Mouse (Mus musculus) lung, postnatal 0 days (tissue): Measurements from ENCODE around the gene Fkbp14. TPM values are rescaled to one million over a fixed set of nuclear protein-coding genes. Genes with fewer than 3 reads are reported as not detected.
A peak's percentile ranks its signal among the peaks of the same experiment; 100 is the strongest.

Experiments used
- ATAC-seq: fragments of 200-750 bp; cut with Nextera tagmentation; 2 replicates; pipeline ENCODE4 v1.8.0; 2017; ENCODE audit warnings: moderate library complexity
- DNase-seq: peaks from one replicate; pipeline ENCODE4 v3.0.0-alpha.2; 2016; ENCODE audit warnings: low spot score
- H3K27ac ChIP-seq: fragments of 300-500 bp; sonication (generic); 2 replicates; pipeline ENCODE4 v1.5.1; 2014; ENCODE audit warnings: antibody characterized with exemption, mild to moderate bottlenecking, low read length, mixed read lengths
- H3K27me3 ChIP-seq: fragments of 300-500 bp; sonication (generic); replicated peaks from 2 replicates; pipeline ENCODE4 v1.6.1; 2014; ENCODE audit warnings: low read length, mixed read lengths; ENCODE audit not compliant: insufficient read depth
- H3K36me3 ChIP-seq: fragments of 300-500 bp; sonication (generic); 2 replicates; pipeline ENCODE4 v1.6.1; 2014; ENCODE audit warnings: low read length, mixed read lengths; ENCODE audit not compliant: insufficient read depth
- H3K4me1 ChIP-seq: fragments of 300-500 bp; sonication (generic); 2 replicates; pipeline ENCODE4 v1.6.1; 2014; ENCODE audit warnings: antibody characterized with exemption, low read depth, low read length, mixed read lengths; ENCODE audit not compliant: insufficient read depth
- H3K4me2 ChIP-seq: fragments of 300-500 bp; sonication (generic); replicated peaks from 2 replicates; pipeline ENCODE4 v1.6.1; 2014; ENCODE audit warnings: low read depth, mild to moderate bottlenecking, low read length, moderate library complexity, mixed read lengths
- H3K4me3 ChIP-seq: fragments of 300-500 bp; sonication (generic); 2 replicates; pipeline ENCODE4 v1.5.1; 2014; ENCODE audit warnings: low read depth, low read length
- H3K9ac ChIP-seq: fragments of 300-500 bp; sonication (generic); replicated peaks from 2 replicates; pipeline ENCODE4 v1.6.1; 2014; ENCODE audit warnings: low read depth, mild to moderate bottlenecking
- H3K9me3 ChIP-seq: fragments of 300-500 bp; sonication (generic); 2 replicates; pipeline ENCODE4 v1.6.1; 2016; ENCODE audit warnings: low read length, mixed read lengths
- CTCF ChIP-seq: IDR thresholded peaks from 2 replicates; pipeline ENCODE4 v1.5.1; 2016; ENCODE audit warnings: antibody characterized with exemption, mild to moderate bottlenecking
- EP300 ChIP-seq: IDR thresholded peaks from 2 replicates; pipeline ENCODE4 v1.6.1; 2016; ENCODE audit warnings: antibody characterized with exemption, mild to moderate bottlenecking, control low read depth
- WGBS: fragments of 180-500 bp; shearing (Covaris S2); extraction: QIAGEN DNeasy Blood & Tissue Kit; methylation state at CpG from one replicate; pipeline ENCODE4 v1.1.7; 2014; 5-methylcytosine and 5-hydroxymethylcytosine counted together
- polyA plus RNA-seq: library from polyadenylated mRNA; unstranded; fragments of >200 nt; fragmentation: Nextera tagmentation; extraction: Ambion mirVana; gene quantifications from 2 replicates; pipeline ENCODE4 v1.2.1, GENCODE M21; 2015

The Fkbp14 gene
- polyA plus RNA-seq, 1 experiment from 2014 or later: 16.1 TPM

- Histone ChIP-seq H3K4me3 (no peak overlapping the region), H3K4me2 (no peak overlapping the region), H3K27me3 (no peaks in the 10 kb centered on the region), H3K9ac (no peak overlapping the region), H3K27ac (no peak overlapping the region), H3K9me3 (no peaks in the 10 kb centered on the region), H3K36me3 (no peaks in the 10 kb centered on the region), H3K4me1 (peaks cover 5% of the 10 kb centered on the region; the same call in 1 of the 2 replicates)
- ATAC-seq (no peak), DNase-seq (no peak)
- 65% methylated on average over 5 of the region's 5 CpGs for WGBS
- TF ChIP-seq CTCF: no peak
Measured at GRCm38 (mm10) chr6:54600681-54601347, 3.7 kb upstream of the Fkbp14 start.

DNA sequence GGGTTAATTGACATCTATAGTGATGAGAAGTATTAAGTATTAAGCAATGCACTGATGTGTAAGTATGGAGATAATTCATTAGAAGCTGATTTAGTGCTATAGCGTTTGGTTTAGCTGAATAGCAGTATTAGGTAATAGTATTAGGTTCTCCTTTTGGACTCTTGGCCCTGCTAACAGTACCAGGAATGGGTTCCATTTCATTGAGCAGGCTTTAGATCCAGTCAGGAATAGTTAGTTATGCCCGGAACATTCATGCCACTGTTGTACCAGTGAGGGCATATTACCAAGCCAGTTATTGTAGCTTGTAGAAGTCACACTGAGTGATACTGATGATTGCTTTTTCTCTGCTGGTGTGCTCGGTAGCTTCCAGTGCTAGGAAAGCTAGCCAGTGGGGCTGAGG is 603 bp upstream of the Fkbp14 start:
- WGBS: 83% methylated on average over 3 of the region's 3 CpGs
- no peak for TF ChIP-seq CTCF
- no peak for TF ChIP-seq EP300
- H3K36me3 ChIP-seq: no peaks in the 10 kb centered on the region
- H3K27me3 ChIP-seq: no peaks in the 10 kb centered on the region
- DNase-seq: no peak
- no peaks in the 10 kb centered on the region for H3K9me3 ChIP-seq
- H3K4me1 ChIP-seq: peaks cover 7% of the 10 kb centered on the region; the same call in 1 of the 2 replicates
- no peak overlapping the region for H3K4me3 ChIP-seq
- no peak for ATAC-seq
- H3K9ac ChIP-seq: no peak overlapping the region
- H3K4me2 ChIP-seq: no peak overlapping the region
- no peak overlapping the region for H3K27ac ChIP-seq

DNA sequence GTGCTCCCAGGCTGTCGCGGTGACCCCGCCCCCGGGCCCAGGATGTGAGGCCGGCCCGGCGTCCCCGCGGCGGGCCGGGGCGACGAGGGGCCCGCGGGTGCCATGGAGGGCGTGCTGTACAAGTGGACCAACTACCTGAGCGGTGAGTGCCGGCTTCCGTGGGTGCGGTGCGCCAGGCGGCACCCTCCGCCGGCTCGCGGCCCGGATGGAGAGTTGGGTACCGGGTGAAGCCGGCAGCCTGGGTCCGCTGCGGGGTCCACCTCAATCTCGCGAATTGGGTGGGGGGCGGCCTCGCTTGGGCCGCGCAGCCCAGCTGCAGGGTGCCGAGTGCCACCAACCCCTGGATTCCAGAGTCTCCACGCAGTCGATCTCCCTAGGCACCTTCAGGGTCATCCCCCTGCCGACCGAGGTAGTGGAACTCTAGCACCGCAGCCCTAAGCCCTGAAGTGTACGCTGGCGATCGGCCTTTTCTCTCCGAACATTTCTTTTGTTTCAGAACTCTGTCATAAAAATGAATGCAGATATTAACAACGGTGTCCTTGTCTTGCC is 1.7 kb downstream of the Fkbp14 start:
- H3K4me3 ChIP-seq: peak overlapping the region; percentile 80
- no peaks in the 10 kb centered on the region for H3K27me3 ChIP-seq
- H3K27ac ChIP-seq: peak overlapping the region; percentile 82
- no peaks in the 10 kb centered on the region for H3K36me3 ChIP-seq
- WGBS: under 1% methylated on average over 32 of the region's 48 CpGs
- ATAC-seq (peak; percentile 7; the same call in 1 of the 2 replicates), DNase-seq (no peak)
- H3K9me3 ChIP-seq: no peaks in the 10 kb centered on the region
- peak overlapping the region; percentile 69 for H3K9ac ChIP-seq
- TF ChIP-seq CTCF (no peak), EP300 (no peak)
- peaks cover 7% of the 10 kb centered on the region; the same call in 1 of the 2 replicates for H3K4me1 ChIP-seq
- peak overlapping the region; percentile 97 for H3K4me2 ChIP-seq

DNA sequence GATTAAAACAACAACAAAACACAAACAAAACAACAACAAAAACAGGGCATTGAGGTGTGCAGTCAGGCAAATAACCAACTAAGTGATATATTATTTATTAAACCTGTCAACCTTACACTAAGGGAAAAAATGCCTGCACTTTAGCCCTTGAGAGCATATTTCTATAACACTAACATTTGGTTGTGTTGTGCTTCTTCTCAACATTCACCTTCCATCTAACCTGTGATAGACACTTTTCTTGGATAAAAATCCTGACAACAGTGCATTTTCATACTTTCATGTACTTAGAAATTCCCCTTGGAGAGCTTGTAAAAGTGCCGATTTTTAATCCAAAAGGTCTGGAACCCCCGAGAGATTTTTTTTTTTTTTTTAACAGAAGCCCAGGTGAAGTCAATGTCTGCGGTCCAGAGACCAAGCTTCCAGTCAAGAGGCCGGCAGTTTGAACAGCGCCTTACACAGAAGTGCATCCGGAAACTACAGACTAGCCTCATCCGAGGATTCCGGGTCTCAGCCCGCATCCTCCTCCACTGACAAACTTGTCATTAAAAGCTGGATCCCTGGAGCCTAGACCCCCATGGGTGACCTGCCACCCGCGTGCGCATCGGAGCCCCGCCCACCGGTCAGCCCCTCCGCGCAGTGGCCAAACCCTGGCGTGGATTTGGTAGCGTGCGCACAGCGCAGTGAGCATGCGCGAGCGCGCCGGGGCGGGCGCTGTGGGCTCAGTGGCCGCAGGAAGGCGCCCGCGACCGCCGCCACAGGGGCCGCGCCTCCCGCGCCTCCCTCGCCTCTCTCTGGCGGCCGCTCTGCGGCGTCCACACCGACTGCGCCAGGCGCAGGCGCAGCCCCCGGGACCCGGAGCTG is 2.4 kb downstream of the Fkbp14 start, which contains the start of gene Plekha8:
TSS of gene Plekha8 (plus strand) at position 643 of the 861 bp plus-strand sequence.
- Histone ChIP-seq H3K4me1 (peaks cover 7% of the 10 kb centered on the region; the same call in 1 of the 2 replicates), H3K4me2 (peak within 1 kb of the TSS; percentile 97), H3K4me3 (peak within 1 kb of the TSS; percentile 80), H3K36me3 (no peaks in the 10 kb centered on the region), H3K27ac (peak within 1 kb of the TSS; percentile 82), H3K27me3 (no peaks in the 10 kb centered on the region), H3K9me3 (no peaks in the 10 kb centered on the region), H3K9ac (peak within 1 kb of the TSS; percentile 69)
- TF ChIP-seq CTCF (peak; percentile 44), EP300 (no peak)
- ATAC-seq: peak; percentile 93
- DNase-seq: peak; percentile 94
- WGBS: 1% methylated on average over 24 of the region's 49 CpGs

DNA sequence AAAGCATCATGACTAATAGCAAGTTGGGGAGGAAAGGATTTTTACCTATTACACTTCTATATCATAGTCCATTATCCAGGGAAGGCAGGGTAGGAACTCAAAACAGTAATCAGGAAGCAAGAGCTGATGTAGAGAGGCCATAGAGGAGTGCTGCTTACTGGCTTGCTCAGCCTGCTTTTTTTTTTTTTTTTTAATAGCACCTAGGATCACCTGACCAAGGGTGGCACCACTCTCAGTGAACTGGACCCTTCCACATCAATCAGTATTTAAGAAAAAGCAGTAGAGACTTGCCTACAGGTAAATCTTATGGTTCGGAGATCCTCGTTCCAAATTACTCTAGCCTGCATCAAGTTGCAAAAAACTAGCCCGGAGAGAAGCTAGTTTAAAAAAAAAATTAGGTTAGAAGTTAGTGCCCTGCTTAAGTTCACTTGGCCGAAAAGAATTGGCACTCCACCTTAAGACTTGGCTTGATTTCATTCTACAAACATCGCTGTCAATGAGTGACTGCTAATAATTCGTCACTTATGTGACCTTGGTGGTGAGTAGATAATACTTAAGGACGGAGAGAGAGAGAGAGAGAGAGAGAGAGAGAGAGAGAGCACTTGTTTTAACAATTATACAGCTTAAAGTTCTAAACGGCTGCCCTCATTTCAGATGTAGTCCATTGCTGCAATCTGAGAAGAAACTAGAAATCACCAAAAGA is 3.2 kb downstream of the Fkbp14 start:
- Histone ChIP-seq H3K4me3 (no peak overlapping the region), H3K36me3 (no peaks in the 10 kb centered on the region), H3K27me3 (no peaks in the 10 kb centered on the region), H3K9me3 (no peaks in the 10 kb centered on the region), H3K4me1 (peaks cover 7% of the 10 kb centered on the region; the same call in 1 of the 2 replicates), H3K27ac (no peak overlapping the region), H3K4me2 (peak overlapping the region; percentile 62), H3K9ac (no peak overlapping the region)
- 27% methylated on average over 8 of the region's 8 CpGs for WGBS
- no peak for ATAC-seq
- peak; percentile 8 for DNase-seq
- TF ChIP-seq EP300: no peak
